Mouse (Mus musculus) T-helper 2 cell (primary cell): ENCODE measurements around the gene Adcy5.

Experiments used
- in situ Hi-C: fragments of 300-600 bp; cut with MboI, MseI; formaldehyde crosslinking; loops from one replicate; pipeline ENCODE4 v1.15.1; 2025; ENCODE audit warnings: high pct_unique_total_duplicates

Adcy5 gene

DNA sequence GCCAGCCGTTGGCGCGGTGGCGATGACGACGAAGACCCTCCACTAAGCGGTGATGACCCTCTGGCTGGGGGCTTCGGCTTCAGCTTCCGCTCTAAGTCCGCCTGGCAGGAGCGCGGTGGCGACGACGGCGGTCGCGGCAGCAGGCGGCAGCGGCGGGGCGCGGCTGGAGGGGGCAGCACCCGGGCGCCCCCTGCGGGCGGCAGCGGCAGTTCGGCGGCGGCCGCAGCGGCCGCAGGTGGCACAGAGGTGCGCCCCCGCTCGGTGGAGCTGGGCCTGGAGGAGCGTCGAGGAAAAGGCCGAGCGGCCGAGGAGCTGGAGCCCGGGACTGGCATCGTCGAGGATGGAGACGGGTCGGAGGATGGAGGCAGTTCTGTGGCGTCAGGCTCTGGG, 1.6 kb downstream of the Adcy5 start:
- in situ Hi-C loops = no loop called here

GRCm38 (mm10) chr16:35156832-35157231, 2.2 kb downstream of the Adcy5 start:
- in situ Hi-C loops = no loop called here

GRCm38 (mm10) chr16:35159532-35159931, 4.9 kb downstream of the Adcy5 start:
- in situ Hi-C loops = no loop called here

DNA sequence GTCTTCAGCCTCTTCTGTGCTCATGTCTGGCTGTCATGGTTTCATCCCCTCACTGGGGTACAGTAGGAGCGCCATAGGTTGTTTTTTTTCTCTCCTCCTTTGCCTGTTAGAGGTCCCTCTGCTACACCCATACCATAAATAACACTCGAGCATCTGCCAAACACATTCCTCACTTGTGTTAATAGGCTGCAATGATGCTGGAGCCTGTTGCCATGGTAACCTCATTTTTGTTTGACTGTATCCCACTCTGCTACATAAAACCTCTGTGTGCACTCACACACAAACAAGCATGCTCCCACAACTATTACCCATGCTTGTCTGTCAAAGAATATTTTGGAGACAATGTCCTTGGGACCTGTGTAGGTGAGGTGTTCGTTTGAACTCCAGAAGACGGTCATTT, 5.3 kb downstream of the Adcy5 start:
- in situ Hi-C loops = no loop called here

DNA sequence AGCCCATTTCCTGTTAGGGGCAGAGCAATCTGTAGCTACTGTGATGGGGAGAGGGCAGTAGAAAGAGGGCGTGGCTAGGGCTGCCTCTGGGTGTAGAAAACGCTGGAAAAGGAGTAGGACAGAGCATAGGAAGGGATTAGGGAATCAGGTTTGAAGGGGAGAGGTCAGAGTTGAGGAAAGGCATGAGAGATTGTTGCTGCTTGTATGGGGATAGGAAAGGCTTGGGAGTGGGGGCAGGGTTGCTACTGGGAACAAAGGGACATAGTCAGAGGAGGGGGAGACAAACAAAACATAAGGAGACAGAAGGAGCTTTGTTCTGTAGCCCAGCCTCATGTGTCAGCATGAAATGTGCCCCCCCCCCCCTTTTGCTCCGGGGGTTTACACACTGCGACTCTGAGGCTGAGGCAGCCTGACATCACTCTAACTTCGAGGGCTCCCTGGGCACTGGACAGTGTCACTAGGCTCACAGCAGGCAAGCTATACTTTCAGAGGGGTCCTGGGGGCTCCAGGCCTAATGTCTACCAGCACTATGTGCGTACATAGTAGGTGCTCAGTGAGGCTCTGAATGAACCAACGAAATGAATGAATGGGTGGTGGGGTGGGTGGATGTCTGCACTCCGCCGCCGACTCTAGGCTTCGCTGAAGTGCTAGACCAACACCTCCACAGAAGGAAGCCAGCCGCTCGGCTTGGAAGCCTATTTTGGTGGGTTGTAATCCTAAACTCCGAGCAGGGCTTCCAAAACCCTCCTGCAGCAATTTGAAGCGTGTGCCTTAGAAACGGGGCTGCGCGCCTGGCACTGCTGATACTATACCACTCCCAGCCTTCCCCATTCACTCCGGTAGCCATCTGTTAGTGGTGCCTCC, 9.9 kb downstream of the Adcy5 start:
- in situ Hi-C loops = no loop called here

GRCm38 (mm10) chr16:35165361-35165760, 10.7 kb downstream of the Adcy5 start:
- in situ Hi-C loops = no loop called here

- in situ Hi-C loops = no loop called here
Observed at GRCm38 (mm10) chr16:35165788-35166187, 11.1 kb downstream of the Adcy5 start.

- in situ Hi-C loops = no loop called here
Observed at GRCm38 (mm10) chr16:35169431-35169830, 14.8 kb downstream of the Adcy5 start.

DNA sequence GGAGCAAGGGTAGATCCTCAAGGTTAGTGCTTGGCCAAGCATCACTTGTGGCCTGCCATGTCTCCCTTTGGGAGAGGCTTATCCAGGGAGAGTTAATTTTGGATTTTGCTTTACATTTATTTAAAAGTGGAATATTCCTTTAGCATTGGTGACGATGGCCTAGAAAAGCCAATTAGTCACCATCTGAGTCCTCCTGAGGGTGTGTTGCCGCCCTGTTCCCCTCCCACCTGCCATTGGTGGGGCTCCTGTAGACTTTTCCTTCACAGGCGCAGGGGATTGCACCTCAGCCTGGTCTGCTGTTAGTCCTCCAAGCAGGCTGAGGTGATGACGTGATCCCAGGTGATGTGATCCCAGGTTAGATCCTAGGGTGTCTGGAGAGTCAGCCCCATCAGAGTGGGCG, 17.5 kb downstream of the Adcy5 start:
- in situ Hi-C loops = no loop called here

- in situ Hi-C loops = no loop called here
Observed at GRCm38 (mm10) chr16:35178516-35178915, 23.8 kb downstream of the Adcy5 start.

DNA sequence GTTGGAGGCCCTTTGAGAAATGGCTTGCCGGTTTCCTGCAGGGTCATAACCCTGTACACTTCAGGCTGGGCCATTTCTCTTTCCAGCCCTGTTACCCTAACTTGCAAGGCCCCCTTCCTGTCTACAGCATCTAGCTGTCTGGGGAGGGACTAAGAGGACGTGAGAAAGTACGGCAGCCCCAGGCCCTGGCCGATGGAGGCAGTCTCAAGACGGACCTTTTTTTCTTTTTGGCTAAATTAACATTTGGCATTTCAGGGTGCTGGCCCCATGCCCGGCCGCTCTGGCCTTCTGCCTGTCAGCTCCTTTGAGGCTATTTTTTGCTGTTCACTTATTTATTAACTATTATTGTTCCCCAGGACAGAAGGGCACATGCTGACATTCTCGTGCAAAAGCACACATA, 24.4 kb downstream of the Adcy5 start:
- in situ Hi-C loops = no loop called here

- in situ Hi-C loops = no loop called here
Observed at GRCm38 (mm10) chr16:35183161-35183560, 28.5 kb downstream of the Adcy5 start.

DNA sequence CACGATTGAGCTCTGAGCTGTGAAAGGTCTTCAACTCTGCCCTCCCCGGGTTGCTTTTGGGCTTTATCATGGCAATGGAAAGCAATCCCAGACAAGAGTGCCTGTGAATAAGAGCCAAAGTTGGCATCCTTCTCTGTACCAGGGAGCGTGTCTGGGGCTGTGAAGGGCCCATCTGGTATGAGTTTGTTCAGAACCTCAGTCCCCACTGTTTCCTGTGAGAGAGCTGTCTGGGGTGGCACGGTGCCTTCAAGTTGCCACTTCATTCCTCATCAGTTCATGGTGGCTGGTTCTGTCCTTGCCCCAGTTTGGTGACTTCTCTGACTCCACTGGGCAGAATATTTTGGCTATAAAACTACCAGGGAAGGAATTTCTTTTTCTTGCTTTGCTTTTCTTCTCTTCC, 33.4 kb downstream of the Adcy5 start:
- in situ Hi-C loops = no loop called here

GRCm38 (mm10) chr16:35189420-35190141, 34.9 kb downstream of the Adcy5 start:
- in situ Hi-C loops = no loop called here

- in situ Hi-C loops = no loop called here
Observed at GRCm38 (mm10) chr16:35190777-35191176, 36.1 kb downstream of the Adcy5 start.

GRCm38 (mm10) chr16:35191271-35191670, 36.6 kb downstream of the Adcy5 start:
- in situ Hi-C loops = no loop called here

- in situ Hi-C loops = no loop called here
Observed at GRCm38 (mm10) chr16:35192471-35192870, 37.8 kb downstream of the Adcy5 start.

DNA sequence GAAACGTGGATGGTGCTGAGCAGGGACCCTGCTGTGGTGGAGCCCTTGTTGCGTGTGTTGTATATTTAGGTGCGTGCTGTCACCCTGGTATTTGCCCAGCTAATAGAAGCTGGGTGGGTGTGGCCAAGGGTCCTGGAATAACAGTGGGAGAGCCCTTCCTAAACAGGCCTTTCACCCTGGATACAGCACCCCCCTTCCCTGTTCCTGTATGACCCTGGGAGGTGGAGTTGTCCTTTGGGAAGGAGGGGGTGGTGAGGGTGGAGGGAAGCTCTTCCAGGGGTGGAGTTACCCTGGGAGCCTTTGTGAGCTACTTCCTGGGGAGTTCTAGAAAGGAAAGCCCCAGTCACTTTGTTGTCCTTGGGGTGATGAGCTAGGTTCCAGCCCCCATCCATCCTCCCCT, 38.7 kb downstream of the Adcy5 start:
- in situ Hi-C loops = no loop called here

DNA sequence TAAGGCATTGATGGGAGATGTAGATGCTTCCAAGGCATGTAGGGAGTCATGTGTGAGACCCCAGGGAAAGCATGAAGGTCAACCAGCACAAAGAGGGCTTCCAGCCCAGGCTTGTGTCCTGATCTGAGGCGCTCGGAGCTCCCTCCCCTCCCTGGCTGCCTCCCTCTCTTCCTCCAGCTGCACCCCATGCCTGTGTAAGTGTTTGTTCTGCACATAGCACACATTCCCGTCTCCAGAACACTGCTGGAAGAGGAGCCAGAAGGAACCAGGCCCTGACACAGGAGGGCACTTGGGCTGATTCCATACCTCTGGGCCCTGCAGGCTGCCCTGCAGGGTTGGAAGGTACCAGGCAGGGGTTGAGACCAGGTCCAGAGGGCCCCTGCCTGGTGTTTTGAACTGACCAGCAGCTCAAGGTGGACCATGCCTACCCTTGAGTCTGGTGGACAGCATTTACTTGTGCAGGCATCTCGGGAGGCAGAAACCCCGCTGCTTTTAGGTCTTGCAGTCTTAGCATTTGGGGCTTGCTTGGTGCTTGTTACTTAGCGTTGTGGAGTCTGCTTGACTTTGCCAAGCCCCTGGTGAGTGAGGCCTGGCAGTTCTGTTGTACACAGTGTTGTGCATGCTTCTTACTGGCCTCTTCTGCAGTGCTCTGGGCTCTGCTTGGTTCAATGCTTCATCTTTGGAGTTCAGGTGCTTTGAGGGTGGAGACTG, 45.2 kb downstream of the Adcy5 start:
- in situ Hi-C loops = no loop called here

GRCm38 (mm10) chr16:35200432-35201142, 45.9 kb downstream of the Adcy5 start:
- in situ Hi-C loops = no loop called here

DNA sequence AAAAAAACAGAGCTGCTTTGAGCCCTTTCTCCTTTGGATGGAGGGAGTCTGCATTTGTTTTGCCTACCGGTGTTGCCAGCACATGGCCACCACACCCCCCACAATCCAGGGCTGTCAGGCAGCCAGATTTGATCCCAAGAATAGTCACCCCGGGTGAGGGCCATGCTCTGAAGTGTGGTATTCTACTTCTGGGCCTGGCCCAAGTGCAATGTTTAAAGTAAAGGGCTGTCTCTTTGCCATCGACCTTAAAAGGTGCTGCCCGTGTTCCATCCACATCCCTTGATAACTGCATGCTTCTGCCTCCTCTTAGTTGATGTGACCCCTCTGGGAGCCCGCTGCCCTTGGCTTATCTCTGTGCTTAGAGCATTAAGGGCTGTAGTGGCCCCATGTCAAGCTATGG, 46.6 kb downstream of the Adcy5 start:
- in situ Hi-C loops = no loop called here

DNA sequence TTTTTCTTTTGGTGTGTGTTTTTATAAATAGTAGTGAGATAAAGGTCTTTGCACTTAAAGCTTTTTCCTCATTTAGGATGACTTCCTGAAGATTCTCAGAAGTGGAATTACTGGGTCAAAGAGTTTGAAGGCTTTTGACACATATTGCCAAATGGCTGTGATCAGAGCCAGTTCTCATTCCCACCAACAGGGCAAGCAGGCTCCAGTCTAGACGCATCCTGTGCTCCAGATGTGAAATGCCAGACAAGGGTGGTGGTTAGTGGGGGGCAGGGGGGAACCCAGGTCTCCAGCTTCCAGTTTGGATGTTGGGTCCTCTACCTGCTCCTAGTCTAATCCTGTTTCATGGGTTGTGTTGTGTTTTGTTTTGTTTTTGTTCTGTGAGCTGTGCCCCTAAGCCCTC, 48.8 kb downstream of the Adcy5 start:
- in situ Hi-C loops = no loop called here
